Mouse (Mus musculus) spleen, postnatal 4 days (tissue): ENCODE results near the gene Rprd1b.

Experiments
- DNase-seq, 2 experiments: peaks; one replicate each; pipeline ENCODE4 v3.0.0; 2022; ENCODE audit warnings: low spot score in 2 of 2

Gene Rprd1b

GRCm38 (mm10) chr2:158145528-158146065, 117.3 kb downstream of the Rprd1b start:
- DNase-seq: peak in 1 of 2 experiments; percentile 66

- DNase-seq: peak; percentile 96 to 100
Observed at GRCm38 (mm10) chr2:158146223-158146622, 117.9 kb downstream of the Rprd1b start, which contains the start of gene Tgm2. TSS of gene Tgm2 (minus strand) at chr2:158146436.

- no peak for DNase-seq
Observed at GRCm38 (mm10) chr2:158146971-158147370, 118.7 kb downstream of the Rprd1b start.

- no peak for DNase-seq
Observed at GRCm38 (mm10) chr2:158151077-158151476, 122.8 kb downstream of the Rprd1b start.

GRCm38 (mm10) chr2:158152685-158153309, 124.5 kb downstream of the Rprd1b start:
- no peak for DNase-seq

- DNase-seq: peak in 1 of 2 experiments; percentile 57
Observed at GRCm38 (mm10) chr2:158153728-158154343, 125.5 kb downstream of the Rprd1b start.

GRCm38 (mm10) chr2:158154641-158155040, 126.3 kb downstream of the Rprd1b start:
- DNase-seq: no peak

- no peak for DNase-seq
Observed at GRCm38 (mm10) chr2:158155101-158155500, 126.8 kb downstream of the Rprd1b start.

GRCm38 (mm10) chr2:158155615-158156014, 127.3 kb downstream of the Rprd1b start:
- DNase-seq: no peak

GRCm38 (mm10) chr2:158156487-158156886, 128.2 kb downstream of the Rprd1b start:
- DNase-seq: no peak

GRCm38 (mm10) chr2:158157654-158158053, 129.4 kb downstream of the Rprd1b start:
- no peak for DNase-seq

- no peak for DNase-seq
Observed at GRCm38 (mm10) chr2:158159376-158160235, 131.3 kb downstream of the Rprd1b start.

GRCm38 (mm10) chr2:158161761-158162160, 133.5 kb downstream of the Rprd1b start:
- DNase-seq: no peak

GRCm38 (mm10) chr2:158163034-158163433, 134.7 kb downstream of the Rprd1b start:
- DNase-seq: no peak

GRCm38 (mm10) chr2:158165776-158166175, 137.5 kb downstream of the Rprd1b start:
- DNase-seq: no peak

- DNase-seq: peak; percentile 64 to 78
Observed at GRCm38 (mm10) chr2:158166628-158167027, 138.3 kb downstream of the Rprd1b start.

GRCm38 (mm10) chr2:158167496-158168205, 139.4 kb downstream of the Rprd1b start:
- DNase-seq: no peak

GRCm38 (mm10) chr2:158168741-158169211, 140.5 kb downstream of the Rprd1b start:
- DNase-seq: no peak

GRCm38 (mm10) chr2:158169351-158169750, 141.1 kb downstream of the Rprd1b start:
- no peak for DNase-seq

GRCm38 (mm10) chr2:158169771-158170170, 141.5 kb downstream of the Rprd1b start:
- DNase-seq: no peak

GRCm38 (mm10) chr2:158170394-158170793, 142.1 kb downstream of the Rprd1b start:
- no peak for DNase-seq
